Mouse (Mus musculus): ENCODE measurements around the gene Srrm4. TPM values are rescaled to one million over a fixed set of nuclear protein-coding genes. Genes with fewer than 3 reads are reported as not detected.

The Srrm4 gene
- polyA plus RNA-seq, 1 experiment: not detected

- H3K27ac ChIP-seq (ENCODE audit: insufficient read depth, low read length): no peak overlapping the region
- DNase-seq (ENCODE audit: low read depth in 1 of 2, low spot score in 2 of 2): no peak
- 12% methylated on average over 2 of the region's 2 CpGs for WGBS
- no peak for TF ChIP-seq CTCF (IDR thresholded peaks at IDR 0.05; ENCODE audit: extremely low read depth, insufficient read depth, insufficient read length, insufficient replicate concordance)
- TF ChIP-seq POLR2A (IDR thresholded peaks at IDR 0.05; ENCODE audit: low read depth, low read length): no peak
- no peaks in the 10 kb centered on the region for H3K36me3 ChIP-seq (ENCODE audit: control insufficient read depth, insufficient read depth, low read length)
- no peaks in the 10 kb centered on the region for H3K4me1 ChIP-seq (ENCODE audit: control insufficient read depth, insufficient read depth, insufficient read length)
- H3K4me3 ChIP-seq (ENCODE audit: extremely low read depth, insufficient read depth, insufficient read length): no peak overlapping the region
- H3K27me3 ChIP-seq (ENCODE audit: control insufficient read depth, insufficient read depth, low read length): no peaks in the 10 kb centered on the region
Observed at GRCm38 (mm10) chr5:116496717-116497116, 94.9 kb downstream of the Srrm4 start.

- H3K4me3 ChIP-seq (ENCODE audit: extremely low read depth, insufficient read depth, insufficient read length): no peak overlapping the region
- no peaks in the 10 kb centered on the region for H3K4me1 ChIP-seq (ENCODE audit: control insufficient read depth, insufficient read depth, insufficient read length)
- no peak overlapping the region for H3K27ac ChIP-seq (ENCODE audit: insufficient read depth, low read length)
- no peaks in the 10 kb centered on the region for H3K36me3 ChIP-seq (ENCODE audit: control insufficient read depth, insufficient read depth, low read length)
- TF ChIP-seq POLR2A (IDR thresholded peaks at IDR 0.05; ENCODE audit: low read depth, low read length) (no peak), CTCF (IDR thresholded peaks at IDR 0.05; ENCODE audit: extremely low read depth, insufficient read depth, insufficient read length, insufficient replicate concordance) (no peak)
- no peaks in the 10 kb centered on the region for H3K27me3 ChIP-seq (ENCODE audit: control insufficient read depth, insufficient read depth, low read length)
- DNase-seq (ENCODE audit: low read depth in 1 of 2, low spot score in 2 of 2): no peak
- 88% methylated on average over 9 of the region's 9 CpGs for WGBS
Observed at GRCm38 (mm10) chr5:116495466-116495865, 96.2 kb downstream of the Srrm4 start.

- 52% methylated on average over 7 of the region's 7 CpGs for WGBS
- TF ChIP-seq CTCF (IDR thresholded peaks at IDR 0.05; ENCODE audit: extremely low read depth, insufficient read depth, insufficient read length, insufficient replicate concordance) (no peak), POLR2A (IDR thresholded peaks at IDR 0.05; ENCODE audit: low read depth, low read length) (no peak)
- H3K36me3 ChIP-seq (ENCODE audit: control insufficient read depth, insufficient read depth, low read length): no peaks in the 10 kb centered on the region
Observed at GRCm38 (mm10) chr5:116494377-116494776, 97.2 kb downstream of the Srrm4 start.

GRCm38 (mm10) chr5:116492726-116493125, 98.9 kb downstream of the Srrm4 start:
- Histone ChIP-seq H3K36me3 (ENCODE audit: control insufficient read depth, insufficient read depth, low read length) (no peaks in the 10 kb centered on the region), H3K4me3 (ENCODE audit: extremely low read depth, insufficient read depth, insufficient read length) (no peak overlapping the region), H3K27ac (ENCODE audit: insufficient read depth, low read length) (no peak overlapping the region), H3K4me1 (ENCODE audit: control insufficient read depth, insufficient read depth, insufficient read length) (no peaks in the 10 kb centered on the region), H3K27me3 (ENCODE audit: control insufficient read depth, insufficient read depth, low read length) (no peaks in the 10 kb centered on the region)
- WGBS: 84% methylated on average over 3 of the region's 3 CpGs
- TF ChIP-seq CTCF (IDR thresholded peaks at IDR 0.05; ENCODE audit: extremely low read depth, insufficient read depth, insufficient read length, insufficient replicate concordance): no peak
- TF ChIP-seq POLR2A (IDR thresholded peaks at IDR 0.05; ENCODE audit: low read depth, low read length): no peak
- no peak for DNase-seq (ENCODE audit: low read depth in 1 of 2, low spot score in 2 of 2)

More at GRCm38 (mm10) chr5:116494377-116494776, 97.2 kb downstream of the Srrm4 start:
- Histone ChIP-seq H3K4me3 (ENCODE audit: extremely low read depth, insufficient read depth, insufficient read length) (no peak overlapping the region), H3K27ac (ENCODE audit: insufficient read depth, low read length) (no peak overlapping the region), H3K4me1 (ENCODE audit: control insufficient read depth, insufficient read depth, insufficient read length) (no peaks in the 10 kb centered on the region), H3K27me3 (ENCODE audit: control insufficient read depth, insufficient read depth, low read length) (no peaks in the 10 kb centered on the region)
- no peak for DNase-seq (ENCODE audit: low read depth in 1 of 2, low spot score in 2 of 2)

GRCm38 (mm10) chr5:116491794-116492420, 99.7 kb downstream of the Srrm4 start:
- no peak for DNase-seq (ENCODE audit: low read depth in 1 of 2, low spot score in 2 of 2)
- WGBS: 77% methylated on average over 12 of the region's 12 CpGs
- Histone ChIP-seq H3K4me3 (ENCODE audit: extremely low read depth, insufficient read depth, insufficient read length) (no peak overlapping the region), H3K36me3 (ENCODE audit: control insufficient read depth, insufficient read depth, low read length) (no peaks in the 10 kb centered on the region), H3K27ac (ENCODE audit: insufficient read depth, low read length) (no peak overlapping the region), H3K27me3 (ENCODE audit: control insufficient read depth, insufficient read depth, low read length) (no peaks in the 10 kb centered on the region), H3K4me1 (ENCODE audit: control insufficient read depth, insufficient read depth, insufficient read length) (no peaks in the 10 kb centered on the region)
- TF ChIP-seq POLR2A (IDR thresholded peaks at IDR 0.05; ENCODE audit: low read depth, low read length) (no peak), CTCF (IDR thresholded peaks at IDR 0.05; ENCODE audit: extremely low read depth, insufficient read depth, insufficient read length, insufficient replicate concordance) (no peak)

GRCm38 (mm10) chr5:116490826-116491225, 100.8 kb downstream of the Srrm4 start:
- no peak for TF ChIP-seq CTCF (IDR thresholded peaks at IDR 0.05; ENCODE audit: extremely low read depth, insufficient read depth, insufficient read length, insufficient replicate concordance)
- no peak for TF ChIP-seq POLR2A (IDR thresholded peaks at IDR 0.05; ENCODE audit: low read depth, low read length)
- Histone ChIP-seq H3K4me3 (ENCODE audit: extremely low read depth, insufficient read depth, insufficient read length) (no peak overlapping the region), H3K27me3 (ENCODE audit: control insufficient read depth, insufficient read depth, low read length) (no peaks in the 10 kb centered on the region), H3K27ac (ENCODE audit: insufficient read depth, low read length) (no peak overlapping the region), H3K4me1 (ENCODE audit: control insufficient read depth, insufficient read depth, insufficient read length) (no peaks in the 10 kb centered on the region), H3K36me3 (ENCODE audit: control insufficient read depth, insufficient read depth, low read length) (no peaks in the 10 kb centered on the region)
- DNase-seq (ENCODE audit: low read depth in 1 of 2, low spot score in 2 of 2): no peak
- 66% methylated on average over 5 of the region's 5 CpGs for WGBS

- no peaks in the 10 kb centered on the region for H3K36me3 ChIP-seq (ENCODE audit: control insufficient read depth, insufficient read depth, low read length)
- TF ChIP-seq POLR2A (IDR thresholded peaks at IDR 0.05; ENCODE audit: low read depth, low read length): no peak
- no peak for TF ChIP-seq CTCF (IDR thresholded peaks at IDR 0.05; ENCODE audit: extremely low read depth, insufficient read depth, insufficient read length, insufficient replicate concordance)
- WGBS: 69% methylated on average over 8 of the region's 8 CpGs
- no peaks in the 10 kb centered on the region for H3K27me3 ChIP-seq (ENCODE audit: control insufficient read depth, insufficient read depth, low read length)
- no peak overlapping the region for H3K27ac ChIP-seq (ENCODE audit: insufficient read depth, low read length)
- H3K4me1 ChIP-seq (ENCODE audit: control insufficient read depth, insufficient read depth, insufficient read length): no peaks in the 10 kb centered on the region
- no peak for DNase-seq (ENCODE audit: low read depth in 1 of 2, low spot score in 2 of 2)
- no peak overlapping the region for H3K4me3 ChIP-seq (ENCODE audit: extremely low read depth, insufficient read depth, insufficient read length)
Observed at GRCm38 (mm10) chr5:116489621-116490020, 102.0 kb downstream of the Srrm4 start.
